Comparison of ENCODE assay signal across 8 mouse cellular contexts in the genomic region with DNA sequence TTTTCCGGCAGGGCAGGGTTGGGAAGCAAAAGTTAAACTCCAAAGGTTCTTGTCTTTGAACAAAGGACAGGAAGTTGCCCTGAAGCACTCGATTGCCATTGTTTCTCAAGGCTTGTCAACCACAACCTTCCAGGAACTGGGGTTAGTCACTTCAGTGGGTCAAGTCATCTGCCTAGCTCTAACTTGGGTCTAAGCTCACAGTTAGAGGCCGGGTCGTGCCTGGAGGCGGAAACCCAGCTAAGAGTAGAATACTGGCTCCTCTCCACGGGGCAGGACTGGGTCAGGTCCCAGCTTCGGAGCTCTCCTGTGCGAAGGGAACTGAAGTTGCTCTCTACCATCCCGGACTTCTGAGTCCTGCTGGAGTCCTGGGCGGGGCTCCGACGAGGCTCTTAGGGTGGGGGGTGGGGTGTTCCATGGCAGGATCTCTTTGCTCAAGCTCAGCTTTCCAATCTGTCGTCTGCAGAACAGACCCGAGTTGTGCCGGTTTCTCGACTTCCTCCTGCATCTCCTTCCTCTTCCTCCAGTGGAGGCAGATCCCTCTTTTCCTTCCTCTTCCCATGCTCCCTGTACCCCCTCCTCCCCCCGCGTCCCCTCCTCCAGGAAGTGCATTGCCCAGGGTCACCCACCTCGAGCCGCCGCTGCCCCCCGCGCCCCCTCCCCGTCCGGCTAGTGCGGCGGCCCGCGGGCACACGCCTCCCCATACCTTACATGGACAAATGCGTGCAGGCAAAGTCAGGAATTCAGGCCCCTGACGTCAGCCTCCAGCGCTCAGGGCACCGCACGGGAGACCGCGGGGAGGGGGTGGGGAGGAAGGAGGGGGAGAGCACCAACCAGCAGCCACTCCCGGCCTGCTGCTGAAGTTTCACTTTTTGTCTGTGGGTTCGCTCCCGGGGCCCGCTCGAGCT. TPM values are rescaled to one million over a fixed set of nuclear protein-coding genes. Genes with fewer than 3 reads are reported as not detected.
DNase-seq lines count a peak whose midpoint lies in the region; ATAC-seq and TF ChIP-seq lines count a peak whose summit lies in the region.

A gene (plus strand): TSS at position 857 of the 905 bp plus-strand sequence.

- TF ChIP-seq POLR2A in limb, embryonic 14.5 days (IDR thresholded peaks at IDR 0.05; ENCODE audit: borderline replicate concordance, extremely low read depth, insufficient read depth, insufficient read length), result peak; percentile 41; the same call in 1 of the 2 replicates

- H3K27ac ChIP-seq in limb, embryonic 14.5 days (replicated peaks; ENCODE audit: low read depth, low read length), result peak within 1 kb of the TSS; percentile 99
- H3K27ac ChIP-seq in midbrain, embryonic 14.5 days (replicated peaks; ENCODE audit: low read depth, low read length), result peak within 1 kb of the TSS; percentile 64

- no peaks in the 10 kb centered on the region for H3K9me3 ChIP-seq in limb, embryonic 14.5 days (ENCODE audit: control insufficient read depth, low read length)
- H3K9me3 ChIP-seq in midbrain, embryonic 14.5 days (ENCODE audit: control insufficient read depth, low read length), result no peaks in the 10 kb centered on the region

- H3K36me3 ChIP-seq in limb, embryonic 14.5 days (ENCODE audit: control insufficient read depth, insufficient read depth, low read length), result no peaks in the 10 kb centered on the region
- H3K36me3 ChIP-seq in midbrain, embryonic 14.5 days (ENCODE audit: control insufficient read depth, insufficient read depth, low read length), result no peaks in the 10 kb centered on the region

- ATAC-seq in limb, embryonic 14.5 days (ENCODE audit: low FRiP score, low read depth), result peak; percentile 88
- peak; percentile 85 for ATAC-seq in midbrain, embryonic 14.5 days (ENCODE audit: low FRiP score, low TSS enrichment)

- peak within 1 kb of the TSS; percentile 97 for H3K9ac ChIP-seq in limb, embryonic 14.5 days (ENCODE audit: low read depth, low read length, severe bottlenecking)
- H3K9ac ChIP-seq in midbrain, embryonic 14.5 days (replicated peaks; ENCODE audit: low read length), result peak within 1 kb of the TSS; percentile 85

- peak within 1 kb of the TSS; percentile 92 for H3K4me3 ChIP-seq in limb, embryonic 14.5 days (replicated peaks; ENCODE audit: low read length)
- peak within 1 kb of the TSS; percentile 86 for H3K4me3 ChIP-seq in midbrain, embryonic 14.5 days (replicated peaks; ENCODE audit: low read depth, low read length)

- peak; percentile 91 for DNase-seq in adrenal gland, adult 2 months
- peak; percentile 79 for DNase-seq in embryo, embryonic 11.5 days (ENCODE audit: low read depth, low spot score)
- peak; percentile 65 for DNase-seq in heart, adult 8-10 months (ENCODE audit: low spot score)
- peak; percentile 83 for DNase-seq in kidney, adult 18-20 months
- DNase-seq in limb, embryonic 14.5 days (ENCODE audit: low spot score), result peak; percentile 86
- DNase-seq in midbrain, embryonic 14.5 days, result peak; percentile 84
- DNase-seq in spleen, adult 18-20 months, result peak; percentile 38 to 46
- DNase-seq in MN1 (ENCODE audit: low spot score), result no peak

- H3K27me3 ChIP-seq in limb, embryonic 14.5 days (ENCODE audit: control insufficient read depth, insufficient read depth, low read length), result no peaks in the 10 kb centered on the region
- no peaks in the 10 kb centered on the region for H3K27me3 ChIP-seq in midbrain, embryonic 14.5 days (ENCODE audit: control insufficient read depth, insufficient read depth, low read length)

- H3K4me2 ChIP-seq in limb, embryonic 14.5 days (replicated peaks; ENCODE audit: low read depth, low read length, severe bottlenecking), result peak within 1 kb of the TSS; percentile 75
- peak within 1 kb of the TSS; percentile 85 for H3K4me2 ChIP-seq in midbrain, embryonic 14.5 days (ENCODE audit: low read length)

- 2% methylated on average over 36 of the region's 42 CpGs for WGBS in limb, embryonic 14.5 days
- WGBS in midbrain, embryonic 14.5 days, result 2% methylated on average over 42 of the region's 42 CpGs

- H3K4me1 ChIP-seq in limb, embryonic 14.5 days (ENCODE audit: control insufficient read depth, insufficient read depth, low read length), result peaks cover 23% of the 10 kb centered on the region
- no peaks in the 10 kb centered on the region; the same call in 1 of the 2 replicates for H3K4me1 ChIP-seq in midbrain, embryonic 14.5 days (ENCODE audit: control insufficient read depth, insufficient read depth, low read length)

RNA-seq across cellular contexts. Expression of the gene that starts here (rescaled TPM):
- 10 to 100 TPM; 35.1 to 94.8 TPM for total RNA-seq in adrenal gland, adult 2 months (2021)
- 15.0 and 32.3 TPM in 2 replicates for polyA plus RNA-seq in adrenal gland, adult 2 months (2012; rRNA removed)
- total RNA-seq in heart, adult 8-10 months (2022), result 10 to 100 TPM; 21.5 to 24.7 (median 23.3) TPM
- polyA plus RNA-seq in limb, embryonic 14.5 days (2012; rRNA removed), result 15.1 and 16.5 TPM in 2 replicates
- polyA plus RNA-seq in limb, embryonic 14.5 days (2014; fragmentation: Nextera tagmentation; extraction: Ambion mirVana), result 46.7 and 52.4 TPM in 2 replicates
- polyA plus RNA-seq in midbrain, embryonic 14.5 days (2014; fragmentation: Nextera tagmentation; extraction: Ambion mirVana), result 5.8 and 9.6 TPM in 2 replicates
